Mouse (Mus musculus) thymus, postnatal 36 days (tissue): Measurements from ENCODE around the gene Olfr672.
"Not testable (repeated sequence)": the region's sequence is repeated elsewhere in the genome, so short reads cannot be mapped to it uniquely, and the experiment has no call there.

Source experiments
- DNase-seq, 2 experiments: peaks; one replicate each; pipeline ENCODE4 v3.0.0; 2022; ENCODE audit warnings: mixed read lengths in 2 of 2

Olfr672 gene

DNA sequence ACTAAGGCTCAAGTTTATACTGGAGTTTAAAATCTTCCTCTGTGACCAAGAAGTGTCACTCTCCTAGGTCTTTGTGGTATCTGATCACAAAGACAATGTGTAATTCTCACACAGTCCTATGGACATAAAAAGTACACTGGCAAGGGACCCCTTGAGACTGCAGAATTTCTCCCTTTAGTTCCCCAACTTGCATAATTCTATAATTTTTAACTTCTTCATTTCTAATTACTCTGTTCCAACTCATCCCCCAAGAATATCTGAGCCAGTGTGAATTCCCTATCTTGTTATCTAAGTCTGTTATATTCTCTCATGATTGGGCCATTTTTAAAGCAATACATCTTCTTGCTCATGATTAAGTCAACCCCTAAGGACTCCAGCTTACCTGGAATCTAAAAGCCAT is at the start of gene Olfr672:
Gene Olfr672 (minus strand): TSS at position 101 of the 400 bp plus-strand sequence.
- DNase-seq = no peak

- not testable (repeated sequence) for DNase-seq
These were observed 32.0 kb upstream of the Olfr672 start for GRCm38 (mm10) chr7:105033836-105034235.

DNA sequence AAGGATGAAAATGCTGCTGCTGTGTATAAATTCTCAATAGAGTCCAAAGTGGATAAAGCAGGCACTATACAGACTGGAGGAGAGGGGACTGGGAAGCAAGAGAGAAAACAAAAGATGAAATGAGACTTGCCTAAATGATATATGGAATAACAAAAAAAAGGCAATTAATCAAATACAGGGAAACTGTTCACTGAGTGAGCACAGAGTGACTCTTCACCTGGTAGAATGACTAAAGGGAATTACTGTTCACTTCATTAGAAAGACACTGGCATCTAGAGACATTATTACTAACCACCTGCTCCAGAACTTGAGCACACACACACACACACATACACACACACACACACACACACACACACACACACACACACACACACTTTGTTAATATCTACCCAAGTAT is 30.6 kb upstream of the Olfr672 start, which contains the start of gene Olfr676:
Gene Olfr676 (plus strand): TSS at position 301 of the 400 bp plus-strand sequence.
- DNase-seq = no peak

GRCm38 (mm10) chr7:105028360-105028759 is 26.5 kb upstream of the Olfr672 start, which contains the start of gene Olfr675:
Olfr675 (minus strand) TSS chr7:105028460.
- no peak for DNase-seq

GRCm38 (mm10) chr7:105022530-105022929 is 20.7 kb upstream of the Olfr672 start:
- no peak for DNase-seq

DNA sequence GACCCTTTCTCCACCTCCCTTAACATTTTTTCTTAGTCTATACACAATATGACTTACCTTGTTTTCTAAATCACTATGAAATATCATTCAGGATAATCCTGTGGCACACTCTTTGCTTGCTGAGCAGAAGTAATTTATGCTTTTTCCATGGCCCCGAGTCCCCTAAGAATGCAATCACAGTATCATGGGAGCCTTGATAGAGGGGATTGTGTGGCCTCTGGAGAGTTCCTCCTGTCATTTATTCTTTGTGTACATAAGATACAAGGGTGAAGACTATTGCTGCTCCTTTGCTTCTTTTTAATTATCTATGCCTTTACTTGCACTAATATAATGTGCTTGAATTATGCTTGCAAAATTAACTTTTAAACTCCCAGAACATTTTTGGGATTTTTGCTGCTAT is 22.8 kb downstream of the Olfr672 start, which contains the start of gene Olfr671:
Gene Olfr671 (minus strand): TSS at position 101 of the 400 bp plus-strand sequence.
- no peak for DNase-seq

GRCm38 (mm10) chr7:104972507-104972906 is 29.3 kb downstream of the Olfr672 start:
- DNase-seq = not testable (repeated sequence)

GRCm38 (mm10) chr7:104962520-104962919 is 39.3 kb downstream of the Olfr672 start, which contains the start of gene Olfr670:
Olfr670 (minus strand) TSS chr7:104962620.
- DNase-seq = no peak

GRCm38 (mm10) chr7:104950234-104950633 is 51.6 kb downstream of the Olfr672 start:
- not testable (repeated sequence) for DNase-seq
